Mouse (Mus musculus) midbrain, embryonic 16.5 days (tissue): ENCODE measurements at regions not wholly inside any gene's neighbourhood (a gene's known extent, or its start where the extent isn't known, plus 50 kb on each side); places are given as distances from the start of the nearest gene placed in this dataset.

ENCODE experiments used
- ATAC-seq: fragments of 200-750 bp; cut with Nextera tagmentation; 2 replicates; pipeline ENCODE4 v1.8.0; 2017; ENCODE audit warnings: moderate TSS enrichment
- H3K27ac ChIP-seq: fragments of 300-500 bp; sonication (generic); 2 replicates; pipeline ENCODE4 v1.5.1; 2014; ENCODE audit warnings: mild to moderate bottlenecking, low read length, mixed read lengths
- H3K27me3 ChIP-seq: fragments of 300-500 bp; sonication (generic); 2 replicates; pipeline ENCODE4 v1.6.1; 2014; ENCODE audit warnings: low read depth, low read length, mixed read lengths; ENCODE audit not compliant: control insufficient read depth, insufficient read depth
- H3K36me3 ChIP-seq: fragments of 300-500 bp; sonication (generic); 2 replicates; pipeline ENCODE4 v1.6.1; 2014; ENCODE audit warnings: mild to moderate bottlenecking, low read length, moderate library complexity, mixed read lengths; ENCODE audit not compliant: control insufficient read depth, insufficient read depth
- H3K4me1 ChIP-seq: fragments of 300-500 bp; sonication (generic); 2 replicates; pipeline ENCODE4 v1.6.1; 2014; ENCODE audit warnings: mild to moderate bottlenecking, low read length, mixed read lengths; ENCODE audit not compliant: control insufficient read depth, insufficient read depth
- H3K4me2 ChIP-seq: fragments of 300-500 bp; sonication (generic); 2 replicates; pipeline ENCODE4 v1.6.1; 2014; ENCODE audit warnings: mild to moderate bottlenecking, low read length, mixed read lengths
- H3K4me3 ChIP-seq: fragments of 300-500 bp; sonication (generic); 2 replicates; pipeline ENCODE4 v1.5.1; 2014; ENCODE audit warnings: low read depth, mild to moderate bottlenecking, low read length, moderate library complexity, mixed read lengths
- H3K9ac ChIP-seq: fragments of 300-500 bp; sonication (generic); 2 replicates; pipeline ENCODE4 v1.6.1; 2014; ENCODE audit warnings: low read depth, low read length, mixed read lengths
- H3K9me3 ChIP-seq: fragments of 300-500 bp; sonication (generic); replicated peaks from 2 replicates; pipeline ENCODE4 v1.6.1; 2014; ENCODE audit warnings: mild to moderate bottlenecking, low read length, mixed read lengths; ENCODE audit not compliant: control insufficient read depth, poor library complexity, severe bottlenecking
- WGBS: fragments of 180-500 bp; shearing (Covaris S2); extraction: QIAGEN DNeasy Blood & Tissue Kit; methylation state at CpG from one replicate; pipeline ENCODE4 v1.1.7; 2014; 5-methylcytosine and 5-hydroxymethylcytosine counted together

DNA sequence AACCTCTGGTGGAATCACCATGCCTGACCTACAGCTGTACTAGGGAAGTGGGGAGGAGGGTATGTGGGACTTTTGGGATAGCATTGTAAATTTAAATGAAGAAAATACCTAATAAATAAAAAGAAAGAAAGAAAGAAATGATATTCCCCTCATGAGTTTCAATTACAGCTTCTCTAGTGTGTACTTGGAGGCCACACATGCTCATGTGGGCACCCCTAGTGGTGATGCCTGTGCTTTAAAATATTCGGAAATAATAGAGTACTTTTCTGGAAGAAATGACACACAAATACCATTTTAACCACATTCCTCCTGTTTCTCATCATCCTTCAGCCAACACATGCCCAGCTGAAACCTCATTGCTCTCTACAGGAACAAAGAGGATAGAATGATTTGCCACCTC lies 1034.4 kb downstream of the Tlr4 start:
- H3K9ac ChIP-seq: no peak overlapping the region
- no peak overlapping the region for H3K4me2 ChIP-seq
- no peaks in the 10 kb centered on the region for H3K27me3 ChIP-seq
- no peaks in the 10 kb centered on the region for H3K4me1 ChIP-seq
- H3K4me3 ChIP-seq: no peak overlapping the region
- H3K36me3 ChIP-seq: no peaks in the 10 kb centered on the region
- ATAC-seq: no peak
- H3K9me3 ChIP-seq: no peaks in the 10 kb centered on the region
- H3K27ac ChIP-seq: no peak overlapping the region
- 78% methylated on average over 1 of the region's 1 CpGs for WGBS

DNA sequence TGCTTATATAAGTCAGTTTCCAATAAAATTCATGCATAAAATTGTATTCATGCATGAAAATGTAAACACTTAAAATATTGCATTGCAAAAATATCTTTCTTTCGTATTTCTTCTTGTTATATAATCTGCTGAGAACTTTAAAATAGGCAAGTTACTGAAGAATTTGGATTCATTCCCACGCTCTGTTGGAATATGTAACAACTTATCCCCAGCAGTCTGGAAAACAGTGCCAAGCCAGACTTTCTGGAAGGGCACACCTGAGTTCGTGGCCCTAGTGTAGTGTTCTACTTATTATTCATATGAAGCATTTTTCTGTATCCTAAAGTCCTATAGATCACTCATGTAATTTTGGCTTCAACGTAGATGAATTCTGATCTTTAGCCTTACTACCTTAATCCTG lies 1025.6 kb downstream of the Tlr4 start:
- no peak for ATAC-seq
- Histone ChIP-seq H3K4me2 (no peak overlapping the region), H3K9me3 (no peaks in the 10 kb centered on the region), H3K9ac (no peak overlapping the region), H3K4me3 (no peak overlapping the region), H3K4me1 (no peaks in the 10 kb centered on the region), H3K27me3 (no peaks in the 10 kb centered on the region), H3K36me3 (no peaks in the 10 kb centered on the region), H3K27ac (no peak overlapping the region)
- 87% methylated on average over 4 of the region's 4 CpGs for WGBS

DNA sequence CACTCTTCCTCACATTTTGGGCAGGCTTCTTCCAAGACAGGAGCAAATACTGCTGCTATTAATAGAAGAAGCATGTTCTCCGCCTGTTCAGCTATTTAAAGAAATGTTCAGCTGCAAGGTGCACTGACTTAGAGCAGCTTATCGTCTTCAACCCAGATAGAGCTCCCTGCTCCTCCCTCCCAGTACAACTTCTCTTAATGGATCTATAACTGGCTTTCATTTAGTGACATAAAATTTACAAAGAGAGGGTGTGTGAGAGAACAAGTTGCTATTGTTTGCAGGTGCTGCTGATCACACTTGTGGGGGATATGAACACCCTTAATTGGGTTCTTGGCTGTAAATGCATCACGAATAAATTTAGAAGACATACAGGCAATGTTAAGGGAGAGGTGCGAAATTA lies 1006.0 kb downstream of the Tlr4 start:
- 82% methylated on average over 4 of the region's 4 CpGs for WGBS
- ATAC-seq: no peak
- no peak overlapping the region for H3K4me3 ChIP-seq
- no peak overlapping the region for H3K9ac ChIP-seq
- no peak overlapping the region for H3K27ac ChIP-seq
- no peaks in the 10 kb centered on the region for H3K27me3 ChIP-seq
- no peak overlapping the region for H3K4me2 ChIP-seq
- no peaks in the 10 kb centered on the region for H3K4me1 ChIP-seq
- H3K36me3 ChIP-seq: no peaks in the 10 kb centered on the region
- no peaks in the 10 kb centered on the region for H3K9me3 ChIP-seq

DNA sequence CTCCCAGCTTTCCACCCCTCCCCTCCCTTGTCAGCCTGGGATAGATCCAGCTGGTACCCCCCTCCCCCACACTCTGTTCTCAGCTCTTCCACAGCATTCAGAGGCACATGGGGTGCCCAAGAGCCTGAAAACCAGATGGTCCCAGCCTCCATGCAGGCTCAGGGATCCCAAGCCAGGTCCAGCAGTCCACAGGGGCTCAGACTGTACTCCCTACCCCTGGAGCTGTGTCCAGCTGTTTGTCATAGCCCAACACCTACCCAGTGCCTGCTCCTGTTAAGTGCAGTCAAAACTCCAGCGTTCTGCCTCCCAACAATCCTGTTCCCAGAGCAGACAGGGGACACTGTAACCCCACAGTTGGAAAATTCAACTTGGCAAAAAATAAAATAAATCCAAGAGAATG lies 998.1 kb downstream of the Tlr4 start:
- Histone ChIP-seq H3K36me3 (no peaks in the 10 kb centered on the region), H3K4me2 (no peak overlapping the region), H3K27me3 (no peaks in the 10 kb centered on the region), H3K4me1 (no peaks in the 10 kb centered on the region), H3K27ac (no peak overlapping the region), H3K9ac (no peak overlapping the region), H3K4me3 (no peak overlapping the region), H3K9me3 (no peaks in the 10 kb centered on the region)
- ATAC-seq: no peak
- 60% methylated on average over 1 of the region's 1 CpGs for WGBS

DNA sequence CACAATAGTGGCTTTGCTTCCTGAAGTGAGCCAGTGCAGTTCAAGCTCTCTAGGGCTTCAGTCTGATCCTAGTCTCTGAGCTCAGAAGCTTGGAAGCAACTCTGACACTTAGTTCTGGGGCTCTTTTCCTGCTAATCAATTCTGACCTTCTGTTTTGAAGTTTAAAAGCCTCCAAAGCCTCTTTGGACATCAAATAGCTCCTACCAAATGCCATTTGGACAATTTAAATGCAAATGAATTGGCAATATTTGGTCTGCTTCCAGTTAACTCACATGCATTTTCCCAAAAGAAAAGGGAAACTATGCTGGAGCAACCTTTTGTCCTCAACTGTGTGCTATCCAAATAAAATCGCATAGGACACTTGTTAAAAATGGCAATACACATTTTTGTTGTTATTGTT lies 968.7 kb downstream of the Tlr4 start:
- H3K36me3 ChIP-seq: no peaks in the 10 kb centered on the region

More for the DNA sequence above, 968.7 kb downstream of the Tlr4 start:
- H3K9me3 ChIP-seq: no peaks in the 10 kb centered on the region
- no peak overlapping the region for H3K9ac ChIP-seq
- no peak overlapping the region for H3K27ac ChIP-seq
- WGBS: 23% methylated on average over 1 of the region's 1 CpGs
- ATAC-seq: no peak
- no peaks in the 10 kb centered on the region for H3K27me3 ChIP-seq
- H3K4me2 ChIP-seq: no peak overlapping the region
- H3K4me1 ChIP-seq: 0 out of 2 replicates have a peak, but pooled peaks cover 2% of the 10 kb centered on the region
- H3K4me3 ChIP-seq: no peak overlapping the region
